Mouse (Mus musculus) heart, postnatal 25 days (tissue): Measurements from ENCODE around the gene 2010300C02Rik. TPM values are rescaled to one million over a fixed set of nuclear protein-coding genes. Genes with fewer than 3 reads are reported as not detected.

ENCODE experiments used
- DNase-seq: peaks from one replicate; pipeline ENCODE4 v3.0.0; 2022; ENCODE audit warnings: low spot score
- intact Hi-C: fragments of 180-260 bp; cut with DNase I; formaldehyde crosslinking; loops from one replicate; pipeline ENCODE4 v1.15.1; 2025
- total RNA-seq, 2 experiments: library from RNA; stranded (reverse); gene quantifications; 2 replicates each; pipeline ENCODE4 v1.2.3; 2021

Gene 2010300C02Rik
- under 1 TPM; 0.53 to 0.73 TPM for total RNA-seq

- no peak for DNase-seq
- intact Hi-C loops, result no loop called here
Measured at GRCm38 (mm10) chr1:37719761-37720640, at the start of gene 2010300C02Rik. Gene 2010300C02Rik, minus strand, starts transcription at chr1:37720085.

GRCm38 (mm10) chr1:37759407-37759806, 39.5 kb upstream of the 2010300C02Rik start:
- no peak for DNase-seq
- intact Hi-C loops, result no loop called here

GRCm38 (mm10) chr1:37744650-37745259, 24.9 kb upstream of the 2010300C02Rik start:
- DNase-seq, result no peak
- intact Hi-C loops, result no loop called here

GRCm38 (mm10) chr1:37742602-37743270, 22.9 kb upstream of the 2010300C02Rik start:
- DNase-seq, result no peak
- intact Hi-C loops, result no loop called here

- intact Hi-C loops, result no loop called here
- no peak for DNase-seq
Measured at GRCm38 (mm10) chr1:37742126-37742525, 22.2 kb upstream of the 2010300C02Rik start.

DNA sequence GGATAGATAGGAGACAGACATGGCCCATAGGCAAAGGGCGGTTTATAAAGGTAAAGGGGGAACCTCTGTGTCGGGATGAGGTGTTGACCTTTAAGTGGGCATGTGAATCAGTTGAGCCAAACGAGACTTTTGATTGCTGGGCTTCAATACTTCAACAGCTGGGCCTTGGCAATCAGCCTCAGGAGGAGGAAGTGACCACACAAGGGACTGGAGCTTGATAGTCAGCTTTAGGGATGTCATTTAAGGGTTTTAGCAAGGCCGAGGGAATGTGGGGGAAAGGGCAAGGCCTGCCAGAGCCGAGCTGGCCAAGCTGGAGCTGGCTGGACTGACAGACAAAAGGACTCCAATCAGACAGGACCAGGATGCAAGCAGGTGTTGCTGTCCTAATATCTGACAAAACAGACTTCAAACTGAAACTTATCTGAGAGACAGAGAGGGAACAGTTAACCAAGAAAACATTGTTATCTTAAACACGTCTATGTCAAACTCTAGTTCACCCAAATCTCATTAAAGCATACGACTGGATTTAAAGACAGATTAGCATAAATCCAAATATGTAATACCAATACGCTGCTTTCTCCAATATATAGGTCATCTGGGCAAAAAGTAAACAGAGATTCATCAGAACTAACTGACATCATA, 20.4 kb upstream of the 2010300C02Rik start:
- intact Hi-C loops, result no loop called here
- DNase-seq, result no peak

DNA sequence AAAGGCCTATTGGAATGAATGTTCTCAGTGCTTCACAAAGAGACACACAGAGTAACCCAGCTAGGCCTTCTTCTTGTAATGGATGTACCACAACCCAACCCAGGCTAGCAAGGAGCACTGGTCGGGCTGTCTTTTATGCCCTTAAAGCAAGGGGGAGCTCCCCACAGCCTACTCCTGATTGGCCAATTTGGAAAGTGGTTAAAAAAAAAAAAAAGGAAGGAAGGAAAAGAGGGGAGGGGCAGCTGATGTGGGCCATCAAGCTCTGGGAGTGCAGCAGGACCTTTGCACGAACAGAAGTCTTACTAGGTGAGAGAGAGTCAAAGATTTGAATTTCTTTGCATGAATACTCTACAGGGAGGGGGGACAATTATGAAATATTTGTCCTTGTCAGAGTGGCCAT, 19.0 kb upstream of the 2010300C02Rik start:
- intact Hi-C loops, result no loop called here
- DNase-seq, result no peak

DNA sequence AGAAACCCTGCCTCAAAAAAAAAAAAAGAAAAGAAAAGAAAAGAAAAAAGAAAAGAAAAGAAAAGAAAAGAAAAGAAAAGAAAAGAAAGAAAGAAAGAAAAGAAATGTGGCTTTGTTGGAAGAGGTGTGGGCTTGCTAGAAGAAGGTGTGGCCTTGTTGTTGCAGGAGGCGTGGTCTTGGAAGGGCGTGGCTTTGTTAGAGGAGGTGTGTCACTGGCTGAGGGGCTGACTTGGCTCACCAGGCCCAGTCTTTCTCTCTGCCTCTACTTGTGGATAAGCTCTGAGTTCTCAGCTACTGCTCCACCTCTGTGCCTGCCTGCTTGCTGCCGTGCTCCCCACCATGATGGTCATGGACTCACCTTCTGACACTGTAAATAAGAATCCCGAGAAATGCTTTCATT, 17.2 kb upstream of the 2010300C02Rik start:
- DNase-seq, result no peak
- intact Hi-C loops, result no loop called here

- intact Hi-C loops, result no loop called here
- DNase-seq, result no peak
Measured at GRCm38 (mm10) chr1:37735932-37736331, 16.0 kb upstream of the 2010300C02Rik start.

DNA sequence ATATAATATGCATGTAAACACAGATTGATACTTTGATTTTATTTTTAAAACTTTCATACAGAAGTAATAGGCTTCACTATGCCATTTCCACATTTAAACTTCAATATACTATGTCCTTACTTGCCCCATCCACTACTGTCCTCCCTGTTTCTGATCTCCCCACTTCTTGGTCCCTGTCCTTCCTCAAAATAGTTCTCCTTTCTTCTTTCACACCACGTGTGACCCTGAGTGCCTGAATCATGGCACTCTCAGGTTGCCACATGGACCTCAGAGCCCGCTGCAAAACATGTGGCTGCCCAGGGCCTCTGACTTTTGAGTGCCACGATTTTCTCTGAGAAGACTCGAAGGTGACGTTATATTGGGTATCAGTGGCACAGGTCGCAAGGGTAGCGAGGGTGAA, 15.0 kb upstream of the 2010300C02Rik start:
- DNase-seq, result no peak
- intact Hi-C loops, result no loop called here

GRCm38 (mm10) chr1:37729353-37729752, 9.5 kb upstream of the 2010300C02Rik start:
- no peak for DNase-seq
- intact Hi-C loops, result no loop called here

DNA sequence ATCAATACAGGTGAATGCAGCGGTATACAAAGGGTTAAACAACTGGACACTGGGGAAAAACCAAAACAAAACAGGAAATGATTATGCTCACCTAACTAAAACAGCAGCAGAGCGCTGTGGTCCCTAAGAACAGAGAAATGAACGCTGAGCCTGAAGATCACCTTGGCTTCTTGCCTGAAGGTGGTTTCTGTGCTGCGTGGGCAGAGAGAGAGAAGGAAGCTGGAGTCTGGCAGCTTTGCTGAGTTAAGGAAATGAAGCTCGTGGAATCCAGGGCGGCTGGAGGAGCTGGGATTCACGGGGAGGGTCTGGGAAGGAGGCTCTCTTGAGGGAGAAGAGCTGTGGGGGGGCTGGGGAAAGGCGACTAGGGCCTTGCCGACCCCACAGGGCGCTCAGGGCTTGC, 8.2 kb upstream of the 2010300C02Rik start:
- no peak for DNase-seq
- intact Hi-C loops, result no loop called here

DNA sequence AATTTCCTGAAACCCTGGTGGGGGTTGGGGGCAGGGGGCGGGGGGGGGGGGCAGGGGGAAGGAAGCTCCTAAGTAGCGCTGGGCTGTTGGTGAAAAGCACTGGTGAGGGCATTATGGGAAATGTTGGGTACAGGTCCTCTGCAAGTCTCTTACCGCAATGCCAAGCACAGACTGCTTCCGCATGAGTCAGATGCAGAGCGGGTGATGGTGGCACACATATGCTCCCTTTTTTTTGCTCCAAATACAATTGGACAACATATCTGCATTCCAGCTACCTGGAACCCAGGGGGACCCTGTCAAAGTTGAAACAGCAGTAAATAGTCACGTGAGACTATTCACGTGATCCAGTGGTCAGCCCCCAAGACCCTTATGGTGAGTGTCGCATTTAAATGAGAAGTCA, 7.3 kb upstream of the 2010300C02Rik start:
- intact Hi-C loops, result no loop called here
- no peak for DNase-seq

DNA sequence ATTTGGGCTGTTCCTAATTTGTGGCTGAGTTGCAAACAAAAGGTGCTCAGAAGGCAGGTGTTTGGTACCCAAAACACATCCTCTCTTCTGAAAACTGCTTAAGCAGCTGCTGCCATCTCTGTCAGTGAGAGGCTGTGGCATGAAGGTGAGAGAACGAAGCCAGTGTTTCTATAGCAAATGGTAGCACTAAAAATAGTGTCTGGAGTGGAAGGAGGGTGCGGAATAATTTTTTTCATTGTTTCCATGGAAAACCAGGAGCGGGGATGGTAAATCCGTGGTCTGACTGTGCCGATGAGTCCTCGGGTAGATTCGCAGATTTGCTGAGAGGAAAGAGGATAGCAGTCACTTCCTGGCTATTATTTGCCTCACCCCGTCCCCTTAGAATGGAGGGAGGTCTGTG, 6.5 kb upstream of the 2010300C02Rik start:
- DNase-seq, result no peak
- intact Hi-C loops, result no loop called here

- DNase-seq, result no peak
- intact Hi-C loops, result no loop called here
Measured at GRCm38 (mm10) chr1:37725880-37726279, 6.0 kb upstream of the 2010300C02Rik start.

DNA sequence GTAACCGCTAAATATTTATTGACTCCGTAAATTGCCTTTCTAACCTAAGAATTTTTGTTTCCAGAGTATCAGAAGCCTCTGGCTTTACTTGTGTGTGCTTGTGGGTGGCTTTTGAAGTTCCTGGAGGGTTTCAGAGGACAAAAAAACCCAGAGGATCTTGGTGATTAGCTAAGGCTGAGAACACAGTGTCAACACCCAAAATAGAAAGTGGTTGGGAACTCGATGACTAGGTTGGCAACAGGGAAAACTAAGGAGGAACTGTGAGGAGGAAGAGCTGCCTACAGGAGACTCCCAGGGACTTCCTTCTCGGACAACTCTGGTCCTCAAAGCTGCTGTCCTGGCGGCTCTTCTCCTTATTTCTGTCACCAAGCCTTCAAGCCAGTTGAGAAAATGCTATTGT, 1.2 kb upstream of the 2010300C02Rik start:
- DNase-seq, result no peak
- intact Hi-C loops, result no loop called here

- no peak for DNase-seq
- intact Hi-C loops, result no loop called here
Measured at GRCm38 (mm10) chr1:37719030-37719723, 708 bp downstream of the 2010300C02Rik start.

DNA sequence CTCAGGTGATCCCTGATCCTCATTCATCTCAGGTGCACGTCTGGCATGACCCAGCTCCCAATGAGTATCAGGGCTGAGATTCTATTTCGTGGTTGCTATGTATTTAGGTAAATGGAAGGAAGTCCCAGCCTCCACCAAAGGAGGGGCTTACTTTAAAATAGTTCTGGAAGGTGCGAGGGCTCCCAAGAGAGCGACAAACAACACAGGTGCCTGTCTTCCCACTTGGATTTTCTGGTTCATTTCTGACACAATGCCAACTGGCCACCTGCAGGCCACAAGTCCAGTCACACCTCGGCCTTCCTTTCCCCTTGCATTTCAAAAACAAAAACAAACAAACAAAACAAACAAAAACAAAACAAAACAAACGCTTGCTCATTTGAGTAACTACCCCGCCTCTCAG, 1.4 kb downstream of the 2010300C02Rik start:
- intact Hi-C loops, result no loop called here
- DNase-seq, result no peak

- no peak for DNase-seq
- intact Hi-C loops, result no loop called here
Measured at GRCm38 (mm10) chr1:37717415-37718195, 2.3 kb downstream of the 2010300C02Rik start.
